Mouse (Mus musculus) spleen, embryonic (tissue): ENCODE measurements around the gene Cd200r1.
"Not testable (repeated sequence)": the region's sequence is repeated elsewhere in the genome, so short reads cannot be mapped to it uniquely, and the experiment has no call there.

Experiments used
- CTCF ChIA-PET: fragments of 350-600 bp; sonication (Branson Sonifier 250); formaldehyde crosslinking; loops from one replicate; lab custom pipeline; 2022; lab: Charles Lee

Gene Cd200r1

DNA sequence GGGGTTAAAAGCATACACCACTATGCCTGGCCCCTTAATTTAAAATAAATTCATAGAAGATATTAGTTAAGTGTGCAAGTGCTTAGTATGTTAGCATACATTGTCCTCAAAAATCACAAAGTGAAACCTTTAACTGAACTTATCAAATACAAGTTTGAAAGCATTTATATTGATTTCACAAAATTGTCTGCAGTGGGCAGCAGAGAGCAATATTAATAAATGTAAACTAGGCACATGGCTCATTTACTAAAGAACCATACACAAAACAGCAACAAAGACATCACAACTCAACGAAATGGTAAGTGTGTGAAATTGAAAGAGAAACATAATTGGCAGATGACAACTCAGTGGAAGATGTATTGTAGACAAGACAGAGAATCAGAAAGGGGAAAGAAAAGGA, 3.7 kb upstream of the Cd200r1 start:
- CTCF ChIA-PET: no interaction called here

DNA sequence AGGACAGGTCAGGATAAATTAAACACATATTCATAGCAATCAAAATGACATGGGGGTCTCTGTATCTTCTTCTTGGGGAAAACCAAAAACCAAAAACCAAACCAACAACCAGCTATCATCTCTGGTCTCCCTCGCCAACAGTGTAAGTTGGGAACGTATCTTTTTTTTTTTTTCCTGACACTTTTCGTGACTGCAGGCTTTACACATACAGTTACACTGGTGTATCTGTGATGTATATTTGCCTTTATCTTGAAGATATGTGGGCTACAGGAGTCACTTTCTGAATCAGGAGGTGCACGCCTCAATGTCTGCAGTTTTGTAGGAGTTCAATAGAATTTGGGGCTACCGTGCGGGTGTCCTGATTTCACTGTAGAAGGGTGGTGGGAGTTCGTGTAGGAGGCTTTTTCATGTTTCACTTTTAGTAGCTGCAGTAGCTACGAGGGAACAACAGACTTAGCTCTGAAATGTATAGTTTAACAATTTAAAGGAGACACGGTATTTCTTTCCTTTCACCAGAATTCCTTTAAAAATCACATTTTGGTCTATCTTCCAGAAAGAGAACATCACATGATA, 870 bp downstream of the Cd200r1 start:
- CTCF ChIA-PET: interaction anchor here (0.7 kb wide), 1 partner anchor 254 kb away, joined by 4 read pairs; no protein-coding TSS in a partner anchor

DNA sequence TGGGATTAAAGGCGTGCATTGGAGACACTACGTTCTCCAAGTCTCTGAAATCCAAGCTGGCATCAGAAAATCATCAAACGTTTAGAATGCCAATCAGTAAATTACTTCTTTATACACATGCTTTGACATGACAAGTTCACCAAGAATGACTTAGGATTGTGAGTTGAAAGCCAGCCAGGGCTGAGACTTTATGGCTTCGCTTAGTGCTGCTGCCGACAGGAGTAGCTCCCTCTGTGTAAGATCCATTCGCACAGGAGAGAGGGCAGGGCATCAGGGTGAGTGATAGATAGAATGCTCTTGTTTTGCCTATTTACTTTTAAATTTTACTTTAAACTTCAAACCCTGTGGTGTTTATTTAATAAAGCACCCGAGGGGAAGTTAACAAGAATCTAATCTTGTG, 2.0 kb downstream of the Cd200r1 start:
- CTCF ChIA-PET: interaction anchor here (0.7 kb wide), 1 partner anchor 253 kb away, joined by 4 read pairs; no protein-coding TSS in a partner anchor

DNA sequence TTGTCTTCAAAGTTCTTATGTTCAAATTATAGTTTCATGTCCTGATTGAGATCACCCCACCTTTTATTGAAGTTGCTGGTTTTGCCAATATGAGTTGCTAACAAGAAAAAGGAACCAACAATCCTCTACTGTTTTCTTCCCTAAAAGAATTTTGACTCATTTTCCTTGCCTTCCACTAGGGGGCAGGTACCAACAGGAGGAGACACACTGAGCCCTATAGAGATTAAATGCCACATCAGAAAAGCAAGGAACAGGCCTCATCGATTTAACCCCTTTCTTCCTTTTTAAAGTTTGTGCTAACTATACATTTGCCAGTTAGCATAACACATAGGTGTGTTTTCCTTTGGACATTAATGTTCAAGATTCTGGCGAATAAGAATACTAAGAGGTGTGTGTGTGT, 2.4 kb downstream of the Cd200r1 start:
- CTCF ChIA-PET: no interaction called here

DNA sequence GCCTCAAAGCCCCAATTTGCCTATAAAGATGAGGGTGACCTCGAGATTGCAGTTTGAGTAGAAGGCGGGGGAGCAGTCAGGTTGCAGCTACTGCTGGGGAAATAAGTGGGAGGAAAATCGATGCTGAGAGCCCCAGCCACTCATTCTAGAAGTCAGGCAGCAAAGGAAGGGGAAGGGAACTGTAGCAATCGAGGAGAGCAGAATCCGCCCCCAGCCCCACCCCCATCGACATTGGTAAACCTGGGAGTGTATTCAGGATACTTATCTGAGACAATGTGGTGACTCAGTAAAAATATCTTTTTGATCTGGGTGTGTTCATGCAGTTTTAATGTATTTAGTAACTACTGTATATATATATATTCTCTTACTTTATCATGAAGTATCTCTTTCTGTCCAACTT, 7.0 kb downstream of the Cd200r1 start:
- CTCF ChIA-PET: no interaction called here

DNA sequence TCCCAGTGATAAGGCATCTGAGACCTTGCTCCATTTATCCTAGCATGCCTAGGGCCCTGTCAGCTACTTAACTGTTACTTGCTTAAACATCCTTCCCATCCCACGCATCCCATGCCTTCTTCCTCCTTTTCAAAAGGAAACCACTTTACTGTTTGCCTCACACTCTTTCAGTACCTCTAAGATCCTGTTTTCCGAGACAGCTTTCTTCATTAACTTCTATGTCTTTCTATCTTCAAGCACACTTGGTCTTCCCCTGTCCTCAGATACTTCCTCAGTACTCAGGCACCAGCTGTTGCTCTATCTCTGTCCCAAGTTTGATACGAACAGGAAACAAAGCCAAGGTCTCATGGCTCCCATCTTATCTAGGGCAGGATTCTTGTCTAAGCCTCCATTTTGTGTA, 8.1 kb downstream of the Cd200r1 start:
- CTCF ChIA-PET: no interaction called here

DNA sequence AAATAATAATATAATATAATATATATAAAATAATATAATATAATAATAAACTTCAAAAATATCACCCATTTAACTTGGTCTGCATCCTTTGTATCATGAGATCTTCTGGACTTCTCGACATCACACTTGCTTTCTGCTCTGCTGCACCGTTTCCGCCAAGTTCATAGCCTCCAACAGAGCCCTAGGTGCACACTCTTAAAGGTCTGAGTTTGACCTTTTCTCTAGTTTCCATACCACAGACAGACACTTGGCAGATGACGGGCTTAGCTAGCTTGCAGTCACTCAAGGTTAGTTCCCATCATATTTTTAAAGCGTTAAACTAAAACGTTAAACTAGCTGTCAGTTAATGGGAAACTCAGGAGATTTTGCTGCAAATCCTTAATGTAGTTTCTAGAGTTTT, 8.7 kb downstream of the Cd200r1 start:
- CTCF ChIA-PET: no interaction called here

DNA sequence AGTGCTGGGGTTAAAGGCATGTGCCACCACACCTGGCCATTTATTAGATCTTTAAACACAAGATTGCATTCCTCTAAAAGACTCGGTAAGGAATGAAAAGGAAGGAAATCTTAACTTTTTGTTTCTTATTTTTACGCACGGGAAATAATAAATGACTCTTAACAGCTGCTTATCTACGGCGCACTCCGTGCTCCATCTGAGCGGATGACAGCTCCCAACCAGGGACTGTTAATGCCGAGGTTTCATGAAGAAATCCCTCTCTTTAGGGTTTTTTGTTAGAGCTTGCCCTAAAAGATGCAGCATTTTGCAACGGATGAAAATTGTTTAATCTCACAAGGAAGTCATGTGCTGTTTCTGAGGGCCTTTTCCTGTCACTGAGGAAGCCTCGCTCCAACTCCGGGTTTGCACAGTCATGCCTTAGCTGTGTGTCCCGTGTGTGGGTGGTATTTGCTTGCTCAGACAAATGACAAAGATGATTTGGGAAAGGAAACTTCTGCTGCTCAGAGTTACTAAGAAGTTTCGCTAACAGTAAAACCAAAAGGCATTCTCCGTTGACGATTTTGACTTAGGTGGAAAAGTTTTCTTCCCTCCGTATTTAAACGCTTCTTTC, 13.1 kb downstream of the Cd200r1 start:
- CTCF ChIA-PET: no interaction called here

DNA sequence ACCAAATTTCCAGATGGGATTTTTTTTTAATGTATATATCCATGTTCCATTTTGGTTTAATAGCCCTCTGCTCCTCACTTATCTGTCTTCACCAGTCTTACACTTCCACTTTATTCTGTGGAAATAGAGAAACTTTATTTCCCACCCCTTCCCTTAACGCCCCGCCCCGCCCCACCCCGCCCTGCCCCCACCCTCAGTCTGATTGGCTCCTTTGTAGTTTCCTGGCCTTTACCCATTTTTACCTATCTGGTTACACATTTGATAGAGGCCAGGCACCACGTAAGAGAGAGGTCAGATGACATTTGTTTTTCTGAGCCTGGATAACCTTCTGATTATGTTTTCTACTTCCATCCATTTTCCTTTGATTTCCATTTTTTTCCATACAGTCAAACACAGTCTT, 14.0 kb downstream of the Cd200r1 start:
- CTCF ChIA-PET: no interaction called here

DNA sequence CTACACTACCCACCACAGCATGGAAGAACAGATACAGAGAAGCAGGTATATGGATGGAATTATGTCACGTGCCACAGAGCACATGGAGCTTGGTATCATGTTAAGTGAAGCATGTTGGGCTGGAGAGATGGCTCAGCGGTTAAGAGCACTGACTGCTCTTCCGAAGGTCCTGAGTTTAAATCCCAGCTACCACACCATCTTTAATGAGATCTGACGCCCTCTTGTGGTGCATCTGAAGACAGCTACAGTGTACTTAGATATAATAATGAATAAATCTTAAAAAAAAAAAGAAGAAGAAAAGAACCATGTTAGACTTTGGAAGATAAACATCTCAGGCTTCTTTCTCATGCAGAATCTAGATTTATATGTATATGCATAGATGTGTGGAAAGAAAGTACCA, 15.2 kb downstream of the Cd200r1 start:
- CTCF ChIA-PET: no interaction called here

DNA sequence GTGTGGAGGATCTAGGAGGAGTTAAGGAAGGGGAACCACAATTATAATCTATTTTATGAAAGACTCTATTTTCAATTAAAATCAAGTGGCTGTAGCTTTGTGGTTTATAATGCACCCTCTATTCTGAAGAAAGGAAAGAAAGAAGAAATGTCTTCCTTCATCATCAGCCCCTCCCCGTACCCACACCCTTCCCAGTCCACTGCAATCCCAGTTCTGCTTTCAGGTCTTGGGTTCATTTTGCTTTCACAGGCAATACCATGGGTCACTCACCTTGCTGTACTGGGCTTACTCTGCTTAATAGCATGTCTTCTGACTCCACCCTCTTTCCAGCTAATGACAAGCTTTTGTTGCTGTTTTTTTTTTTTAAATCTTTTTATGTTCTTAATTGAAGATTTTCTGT, 21.4 kb downstream of the Cd200r1 start:
- CTCF ChIA-PET: no interaction called here

DNA sequence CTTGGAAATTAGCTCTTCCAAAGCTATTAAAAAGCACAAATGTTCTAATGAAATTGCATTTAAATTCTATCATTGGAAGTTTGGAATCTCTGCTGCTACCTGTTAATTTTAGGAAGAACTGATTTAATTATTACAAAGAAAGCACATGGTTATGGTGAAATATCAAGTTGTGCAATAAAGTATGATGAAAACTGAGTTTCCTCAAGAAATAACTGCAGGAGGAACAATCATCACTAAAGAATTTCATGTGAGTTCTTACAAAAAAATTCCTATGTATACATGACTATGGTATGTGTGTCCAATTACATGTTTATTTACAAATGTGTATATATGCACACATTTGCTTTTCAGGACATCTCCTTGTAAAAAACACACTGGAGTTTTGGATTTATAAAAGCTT, 28.9 kb downstream of the Cd200r1 start:
- CTCF ChIA-PET: no interaction called here

DNA sequence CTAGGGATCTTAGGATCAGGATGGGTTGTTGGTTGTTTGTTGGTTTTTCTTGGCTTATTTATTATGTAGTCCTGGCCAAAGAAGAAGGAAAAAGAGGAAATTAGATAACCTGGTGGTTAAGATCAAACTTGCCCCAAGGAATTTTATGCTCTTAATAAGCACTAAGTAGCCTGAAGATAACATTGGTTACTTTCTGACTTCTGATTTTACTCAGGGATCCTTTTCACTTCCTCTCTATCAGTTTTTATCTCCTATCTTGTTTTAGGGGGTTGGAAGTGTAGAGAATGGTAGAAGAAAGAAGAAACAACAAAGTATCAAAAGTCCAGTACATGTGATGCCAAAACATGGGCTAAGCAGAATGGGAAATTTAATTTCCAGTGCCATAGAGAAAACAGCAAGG, 40.4 kb downstream of the Cd200r1 start:
- CTCF ChIA-PET: no interaction called here

DNA sequence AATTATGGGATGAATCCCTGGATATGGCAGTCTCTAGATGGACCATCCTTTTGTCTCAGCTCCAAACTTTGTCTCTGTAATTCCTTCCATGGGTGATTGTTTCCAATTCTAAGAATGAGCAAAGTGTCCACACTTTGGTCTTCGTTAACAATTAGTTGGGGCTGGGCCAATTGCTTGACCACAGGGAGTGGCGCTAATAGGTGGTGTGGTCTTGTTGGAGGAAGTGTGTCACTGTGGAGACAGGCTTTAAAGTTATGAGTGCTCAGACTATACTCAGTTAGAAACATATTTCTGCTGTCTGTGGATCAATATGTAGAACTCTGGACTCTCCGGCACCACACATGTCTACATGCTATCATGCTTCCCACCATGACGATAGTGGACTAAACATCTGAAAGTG, 44.7 kb downstream of the Cd200r1 start:
- CTCF ChIA-PET: interaction anchor here (0.7 kb wide), 1 partner anchor 664 kb away, joined by 3 read pairs; no protein-coding TSS in a partner anchor

DNA sequence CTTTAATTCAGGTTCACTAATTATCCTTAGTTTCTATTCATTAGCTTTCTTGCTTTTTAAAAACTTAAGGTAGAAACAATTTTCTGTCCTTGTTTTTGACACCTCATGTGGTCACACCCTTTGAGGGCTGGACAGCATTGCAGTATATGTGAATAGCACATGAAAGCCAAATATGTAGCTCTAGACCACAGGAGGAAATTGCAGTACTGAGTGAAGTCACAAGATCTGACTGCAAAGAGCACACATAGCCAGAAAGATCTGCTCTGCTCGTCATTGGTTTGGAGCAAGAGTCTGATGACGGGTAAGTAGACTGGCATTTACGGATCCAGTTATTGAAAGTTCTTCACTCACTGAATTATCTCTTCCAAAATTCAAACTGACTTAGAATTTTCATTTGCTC, 46.0 kb downstream of the Cd200r1 start, which contains the start of gene Cd200r4:
Gene Cd200r4, plus strand, starts transcription at position 190 of the 400 bp plus-strand sequence.
- CTCF ChIA-PET: interaction anchor here (0.6 kb wide), 1 partner anchor 370 kb away, joined by 3 read pairs; no protein-coding TSS in a partner anchor

DNA sequence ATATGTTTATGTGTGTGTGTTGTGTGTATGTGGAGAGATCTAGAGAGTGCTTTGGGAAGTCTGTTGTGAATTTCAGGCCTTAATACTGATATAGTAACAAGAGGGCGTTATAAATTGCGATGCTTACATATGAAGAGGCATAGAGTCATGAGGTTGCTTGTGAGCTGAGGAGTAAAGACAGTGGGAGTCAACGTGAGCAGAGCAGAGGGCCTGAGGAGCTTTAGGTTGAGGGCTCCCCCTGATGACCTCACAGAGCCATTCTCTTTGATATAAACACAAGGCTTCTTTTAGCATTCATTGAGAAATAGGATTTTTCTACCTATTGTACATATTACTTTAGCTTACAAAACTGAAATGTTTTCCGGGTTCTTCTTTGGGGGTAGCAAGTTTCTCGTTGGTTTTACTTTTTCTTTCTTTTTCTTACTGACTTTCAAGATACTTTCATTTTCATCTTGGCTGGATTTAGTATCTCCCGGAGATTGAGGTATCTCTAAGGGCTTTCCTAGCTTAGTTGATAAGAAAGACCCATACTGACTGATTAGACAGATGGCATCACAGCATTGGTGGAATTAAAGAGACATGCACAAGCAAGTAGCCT, 47.0 kb downstream of the Cd200r1 start:
- CTCF ChIA-PET: interaction anchor here (0.6 kb wide), 1 partner anchor 84 kb away, joined by 15 read pairs; no protein-coding TSS in a partner anchor

DNA sequence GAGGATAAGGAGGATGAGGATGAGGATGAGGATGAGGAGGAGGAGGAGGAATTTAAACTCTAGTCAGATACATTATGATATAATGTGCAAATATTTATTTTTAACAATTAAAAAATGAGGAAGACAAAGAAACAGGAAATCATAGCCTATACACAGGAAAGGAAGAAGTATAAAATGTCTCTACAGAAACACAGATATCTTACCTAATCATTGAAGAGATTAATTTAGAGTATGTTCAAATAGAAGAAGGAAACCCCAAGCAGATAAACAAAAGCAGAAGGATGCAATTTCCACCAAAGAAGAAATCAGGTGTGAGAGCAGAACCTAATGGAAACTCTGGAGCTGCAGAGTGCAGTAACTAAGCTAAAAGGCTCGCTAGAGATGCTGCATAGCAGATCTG, 52.5 kb downstream of the Cd200r1 start:
- CTCF ChIA-PET: no interaction called here

DNA sequence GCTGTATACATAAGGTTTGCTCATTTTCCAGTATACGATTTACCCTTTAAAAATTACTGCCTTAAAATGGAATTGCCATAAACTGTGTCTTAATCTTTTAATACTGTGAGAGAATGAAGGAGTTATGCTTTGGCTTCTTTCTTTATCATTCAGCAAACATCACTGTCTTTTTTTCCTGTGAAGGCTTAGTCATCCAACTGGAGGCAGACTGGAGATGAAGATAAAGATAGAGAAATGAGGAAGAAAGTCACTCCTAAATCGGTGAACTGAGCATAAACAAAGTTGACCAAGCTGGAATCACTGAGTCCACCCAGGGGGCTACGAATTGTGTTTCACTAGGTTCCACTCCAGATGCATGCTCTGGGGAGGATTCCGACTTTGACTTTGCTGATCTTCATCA, 55.0 kb downstream of the Cd200r1 start:
- CTCF ChIA-PET: no interaction called here

DNA sequence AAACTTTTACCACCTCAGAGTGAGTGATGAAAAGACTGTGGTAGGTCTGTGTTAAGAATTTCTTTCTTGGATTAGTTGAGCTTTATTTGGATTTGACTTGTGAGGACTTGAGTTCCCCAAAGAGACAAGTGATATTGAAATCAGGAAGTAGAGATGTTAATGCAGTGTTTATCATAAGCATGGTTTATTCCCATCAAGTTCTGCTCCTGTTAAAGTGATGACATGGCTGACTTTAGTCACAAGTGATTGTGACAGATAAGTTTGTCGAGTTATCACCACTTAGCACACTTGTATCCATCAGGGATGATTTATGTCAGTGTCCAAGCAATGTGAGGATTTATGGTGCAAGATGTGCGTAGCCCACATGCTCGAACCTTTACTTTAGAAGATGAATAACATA, 66.8 kb downstream of the Cd200r1 start:
- CTCF ChIA-PET: no interaction called here

DNA sequence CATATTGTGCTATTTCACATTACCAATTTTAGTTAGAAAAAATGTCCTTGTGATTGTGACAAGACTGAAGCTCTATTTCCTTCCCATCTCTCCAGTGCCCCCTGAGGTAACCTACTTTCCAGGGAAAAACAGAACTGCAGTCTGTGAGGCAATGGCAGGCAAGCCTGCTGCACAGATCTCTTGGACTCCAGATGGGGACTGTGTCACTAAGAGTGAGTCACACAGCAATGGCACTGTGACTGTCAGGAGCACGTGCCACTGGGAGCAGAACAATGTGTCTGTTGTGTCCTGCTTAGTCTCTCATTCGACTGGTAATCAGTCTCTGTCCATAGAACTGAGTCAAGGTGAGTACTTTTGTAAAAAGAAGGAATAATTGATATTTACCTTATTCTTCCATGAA, 67.7 kb downstream of the Cd200r1 start:
- CTCF ChIA-PET: not testable (repeated sequence)
